Mouse (Mus musculus) intestine, embryonic 16.5 days (tissue): ENCODE data around the gene Herc1. TPM values are rescaled to one million over a fixed set of nuclear protein-coding genes. Genes with fewer than 3 reads are reported as not detected.
A peak's percentile ranks its signal among the peaks of the same experiment; 100 is the strongest.

Source experiments
- ATAC-seq: fragments of 200-750 bp; cut with Nextera tagmentation; 2 replicates; pipeline ENCODE4 v1.8.0; 2017; ENCODE audit warnings: moderate TSS enrichment, moderate library complexity
- H3K27ac ChIP-seq: fragments of 300-500 bp; sonication (generic); 2 replicates; pipeline ENCODE4 v1.5.1; 2014; ENCODE audit warnings: mild to moderate bottlenecking, low read length
- H3K27me3 ChIP-seq: fragments of 300-500 bp; sonication (generic); replicated peaks from 2 replicates; pipeline ENCODE4 v1.6.1; 2014; ENCODE audit warnings: low read length, control low read depth, mixed read lengths; ENCODE audit not compliant: control insufficient read depth, insufficient read depth
- H3K36me3 ChIP-seq: fragments of 300-500 bp; sonication (generic); 2 replicates; pipeline ENCODE4 v1.6.1; 2014; ENCODE audit warnings: low read length, control low read depth; ENCODE audit not compliant: control insufficient read depth, insufficient read depth
- H3K4me1 ChIP-seq: fragments of 300-500 bp; sonication (generic); 2 replicates; pipeline ENCODE4 v1.6.1; 2014; ENCODE audit warnings: low read length, control low read depth, mixed read lengths; ENCODE audit not compliant: control insufficient read depth, insufficient read depth
- H3K4me2 ChIP-seq: fragments of 300-500 bp; sonication (generic); 2 replicates; pipeline ENCODE4 v1.6.1; 2014; ENCODE audit warnings: low read depth, low read length, control low read depth
- H3K4me3 ChIP-seq: fragments of 300-500 bp; sonication (generic); 2 replicates; pipeline ENCODE4 v1.5.1; 2014; ENCODE audit warnings: mild to moderate bottlenecking, low read length
- H3K9ac ChIP-seq: fragments of 300-500 bp; sonication (generic); 2 replicates; pipeline ENCODE4 v1.6.1; 2014; ENCODE audit warnings: low read depth, low read length
- H3K9me3 ChIP-seq: fragments of 300-500 bp; sonication (generic); 2 replicates; pipeline ENCODE4 v1.6.1; 2016; ENCODE audit warnings: low read length, control low read depth; ENCODE audit not compliant: control insufficient read depth
- WGBS: fragments of 180-500 bp; shearing (Covaris S2); extraction: QIAGEN DNeasy Blood & Tissue Kit; methylation state at CpG from one replicate; pipeline ENCODE4 v1.1.7; 2014; 5-methylcytosine and 5-hydroxymethylcytosine counted together
- polyA plus RNA-seq: library from polyadenylated mRNA; unstranded; fragments of >200 nt; fragmentation: Nextera tagmentation; extraction: Ambion mirVana; gene quantifications from 2 replicates; pipeline ENCODE4 v1.2.1, GENCODE M21; 2015

Herc1 gene
- polyA plus RNA-seq, 1 experiment from 2014 or later: 13.8 TPM

DNA sequence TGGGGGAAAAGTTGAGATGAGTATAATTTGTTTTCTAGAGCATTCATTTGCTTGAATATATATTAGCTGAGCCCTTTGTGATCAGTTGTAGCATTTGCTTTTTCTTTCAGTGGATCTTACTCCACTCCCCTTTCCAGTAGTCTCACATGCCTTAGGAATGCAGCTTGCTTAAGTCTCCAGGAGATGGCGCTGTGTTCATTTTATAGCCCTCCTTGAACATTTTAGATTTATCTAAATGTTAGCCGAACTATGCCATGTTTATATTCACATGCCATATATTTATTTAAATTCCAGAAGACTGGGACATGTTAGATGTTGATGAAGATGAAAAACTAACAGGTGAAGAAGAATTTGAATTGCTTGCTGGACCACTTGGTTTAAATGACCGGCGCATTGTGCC, 114.8 kb downstream of the Herc1 start:
- H3K4me3 ChIP-seq: no peak overlapping the region
- H3K27me3 ChIP-seq: no peaks in the 10 kb centered on the region
- no peak overlapping the region for H3K27ac ChIP-seq
- 55% methylated on average over 4 of the region's 4 CpGs for WGBS
- 0 out of 2 replicates have a peak, but pooled peaks cover 6% of the 10 kb centered on the region for H3K36me3 ChIP-seq
- no peak overlapping the region for H3K4me2 ChIP-seq
- no peak overlapping the region for H3K9ac ChIP-seq
- no peaks in the 10 kb centered on the region for H3K9me3 ChIP-seq
- no peaks in the 10 kb centered on the region for H3K4me1 ChIP-seq
- ATAC-seq: no peak

DNA sequence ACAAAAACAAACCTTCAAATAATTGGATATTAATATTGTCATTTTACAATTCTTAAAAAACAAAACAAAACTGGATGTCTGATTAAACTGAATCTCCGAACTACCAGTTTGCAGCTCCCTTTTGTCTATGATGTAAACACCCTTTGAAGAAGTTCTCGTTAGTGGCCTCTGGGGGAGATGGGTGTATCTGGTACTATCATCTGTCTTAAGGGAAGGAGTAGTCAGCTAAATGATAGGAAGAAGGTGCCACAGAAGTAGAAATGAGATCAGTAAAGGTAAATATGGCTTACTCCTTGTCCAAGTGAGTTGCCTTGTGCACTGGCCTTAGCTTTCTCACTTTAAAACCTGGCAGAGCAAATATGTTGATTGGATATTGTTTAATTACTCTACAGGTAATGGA, 127.5 kb downstream of the Herc1 start:
- no peak overlapping the region for H3K4me2 ChIP-seq
- no peaks in the 10 kb centered on the region for H3K9me3 ChIP-seq
- H3K27ac ChIP-seq: no peak overlapping the region
- H3K36me3 ChIP-seq: peaks cover 7% of the 10 kb centered on the region; the same call in 1 of the 2 replicates
- no peak overlapping the region for H3K4me3 ChIP-seq
- no peak overlapping the region for H3K9ac ChIP-seq
- no peak for ATAC-seq
- WGBS: 77% methylated on average over 2 of the region's 2 CpGs
- H3K4me1 ChIP-seq: no peaks in the 10 kb centered on the region
- no peaks in the 10 kb centered on the region for H3K27me3 ChIP-seq

DNA sequence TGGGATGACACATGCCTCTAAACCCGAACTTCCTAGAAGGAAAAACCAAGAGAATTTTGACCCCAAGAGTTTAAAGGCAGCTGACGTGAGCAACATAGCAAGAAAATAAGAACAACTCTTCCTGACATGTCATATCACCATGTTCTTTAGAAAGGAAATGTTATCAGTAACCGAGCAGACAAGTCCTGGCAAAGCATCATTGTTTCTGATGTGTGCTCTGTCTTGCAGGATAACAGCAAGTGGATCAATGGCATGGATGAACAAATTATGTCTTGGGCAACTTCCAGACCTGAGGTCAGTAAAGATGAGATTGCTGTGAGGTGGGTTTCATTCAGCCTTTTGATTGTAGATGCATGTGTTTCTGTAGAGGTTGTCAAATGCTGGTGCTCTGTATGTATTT, 133.2 kb downstream of the Herc1 start:
- H3K4me3 ChIP-seq: no peak overlapping the region

DNA sequence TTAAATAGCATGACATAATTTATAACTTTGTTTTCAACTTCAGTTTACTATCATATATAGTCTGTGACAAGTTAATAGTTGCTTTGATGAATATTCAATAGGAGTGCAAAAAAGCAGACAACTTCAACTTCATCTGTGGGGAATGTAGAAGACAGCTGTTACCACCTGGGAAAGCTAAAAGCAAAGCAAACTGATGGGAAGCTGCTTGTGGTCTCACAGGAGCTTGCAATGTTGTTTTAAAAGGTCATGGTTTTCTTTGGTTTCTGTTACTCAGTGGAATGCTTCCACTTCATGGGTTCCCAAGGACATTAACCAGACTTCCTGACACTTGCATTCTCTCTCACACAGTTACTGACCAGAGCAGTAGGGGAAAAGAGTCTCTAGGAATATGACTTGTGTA, 138.5 kb downstream of the Herc1 start:
- H3K36me3 ChIP-seq: peaks cover 17% of the 10 kb centered on the region

More for the DNA sequence above, 133.2 kb downstream of the Herc1 start:
- ATAC-seq: no peak
- no peak overlapping the region for H3K27ac ChIP-seq
- H3K27me3 ChIP-seq: no peaks in the 10 kb centered on the region
- H3K9me3 ChIP-seq: no peaks in the 10 kb centered on the region
- H3K9ac ChIP-seq: no peak overlapping the region
- peaks cover 16% of the 10 kb centered on the region; the same call in 1 of the 2 replicates for H3K36me3 ChIP-seq
- no peaks in the 10 kb centered on the region for H3K4me1 ChIP-seq
- no peak overlapping the region for H3K4me2 ChIP-seq
- WGBS: 90% methylated on average over 3 of the region's 3 CpGs

DNA sequence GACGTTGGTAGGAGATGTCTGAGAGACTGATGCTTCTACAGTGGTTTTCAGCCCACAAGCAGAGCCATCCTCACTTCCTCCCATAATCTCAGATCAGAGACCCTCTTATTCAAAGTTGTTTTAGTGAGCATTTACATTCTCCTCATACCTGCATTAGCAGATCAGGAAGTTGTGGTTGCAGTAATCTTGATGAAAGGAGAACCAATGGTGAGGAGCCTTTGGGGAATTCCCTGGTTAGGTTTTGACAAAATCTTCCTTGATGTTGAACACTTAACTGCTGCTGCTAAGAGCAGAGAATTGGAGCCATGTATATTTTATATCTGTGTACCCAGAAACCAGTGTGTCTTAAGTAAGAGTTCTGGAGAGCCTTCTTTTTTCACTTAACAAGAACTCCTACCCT, 142.1 kb downstream of the Herc1 start:
- ATAC-seq: no peak
- no peaks in the 10 kb centered on the region for H3K4me1 ChIP-seq
- no peaks in the 10 kb centered on the region for H3K27me3 ChIP-seq
- WGBS: 94% methylated on average over 1 of the region's 1 CpGs
- no peak overlapping the region for H3K4me3 ChIP-seq
- H3K27ac ChIP-seq: no peak overlapping the region
- H3K4me2 ChIP-seq: no peak overlapping the region
- no peak overlapping the region for H3K9ac ChIP-seq
- H3K9me3 ChIP-seq: no peaks in the 10 kb centered on the region
- H3K36me3 ChIP-seq: peaks cover 12% of the 10 kb centered on the region

More for the DNA sequence above, 138.5 kb downstream of the Herc1 start:
- Histone ChIP-seq H3K27ac (no peak overlapping the region), H3K9ac (no peak overlapping the region), H3K4me1 (no peaks in the 10 kb centered on the region), H3K27me3 (no peaks in the 10 kb centered on the region), H3K4me2 (no peak overlapping the region), H3K9me3 (no peaks in the 10 kb centered on the region), H3K4me3 (no peak overlapping the region)
- no peak for ATAC-seq

DNA sequence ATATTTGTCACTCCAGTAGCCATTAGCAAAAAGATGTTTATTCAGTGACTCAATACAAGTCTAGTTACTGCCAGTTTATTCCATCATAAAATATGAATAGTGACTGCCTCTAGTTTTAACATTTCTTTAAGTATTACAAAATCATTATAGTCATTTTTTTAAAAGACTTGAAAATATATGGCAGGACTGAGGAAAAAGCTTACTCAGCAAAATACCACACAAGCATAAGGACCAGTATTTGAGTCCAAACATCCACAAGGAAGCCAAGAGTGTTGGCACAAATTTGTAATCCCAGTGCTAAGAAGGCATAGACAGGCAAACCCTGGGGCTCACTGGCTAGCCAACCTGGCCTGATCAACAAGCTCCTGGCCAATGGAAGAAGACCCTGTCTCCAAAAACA, 143.7 kb downstream of the Herc1 start:
- no peaks in the 10 kb centered on the region for H3K27me3 ChIP-seq
- H3K4me2 ChIP-seq: no peak overlapping the region
- H3K4me1 ChIP-seq: no peaks in the 10 kb centered on the region
- no peak overlapping the region for H3K27ac ChIP-seq
- no peaks in the 10 kb centered on the region for H3K9me3 ChIP-seq
- no peak for ATAC-seq
- no peak overlapping the region for H3K4me3 ChIP-seq
- peaks cover 10% of the 10 kb centered on the region for H3K36me3 ChIP-seq
- H3K9ac ChIP-seq: no peak overlapping the region

DNA sequence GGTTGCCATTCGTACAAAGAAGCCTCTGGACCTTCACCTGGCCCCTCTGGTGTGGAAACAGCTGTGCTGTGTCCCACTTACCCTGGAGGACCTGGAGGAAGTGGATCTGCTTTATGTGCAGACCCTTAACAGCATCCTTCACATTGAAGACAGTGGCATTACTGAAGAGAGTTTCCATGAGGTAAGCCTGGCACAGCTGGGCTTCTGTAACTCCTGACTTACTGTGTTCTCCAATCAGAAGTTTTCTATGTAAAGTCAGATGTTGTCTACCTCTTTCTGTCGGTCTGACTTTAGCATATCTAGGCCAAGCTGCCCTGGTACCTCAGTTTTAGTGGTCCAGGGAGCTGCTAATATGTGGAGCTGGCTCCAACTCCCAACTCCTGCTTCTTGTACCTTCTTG, 151.0 kb downstream of the Herc1 start:
- Histone ChIP-seq H3K9ac (no peak overlapping the region), H3K4me2 (no peak overlapping the region), H3K4me3 (no peak overlapping the region), H3K9me3 (no peaks in the 10 kb centered on the region), H3K4me1 (no peaks in the 10 kb centered on the region), H3K27me3 (no peaks in the 10 kb centered on the region), H3K27ac (no peak overlapping the region), H3K36me3 (peaks cover 4% of the 10 kb centered on the region)
- 71% methylated on average over 2 of the region's 2 CpGs for WGBS
- no peak for ATAC-seq

DNA sequence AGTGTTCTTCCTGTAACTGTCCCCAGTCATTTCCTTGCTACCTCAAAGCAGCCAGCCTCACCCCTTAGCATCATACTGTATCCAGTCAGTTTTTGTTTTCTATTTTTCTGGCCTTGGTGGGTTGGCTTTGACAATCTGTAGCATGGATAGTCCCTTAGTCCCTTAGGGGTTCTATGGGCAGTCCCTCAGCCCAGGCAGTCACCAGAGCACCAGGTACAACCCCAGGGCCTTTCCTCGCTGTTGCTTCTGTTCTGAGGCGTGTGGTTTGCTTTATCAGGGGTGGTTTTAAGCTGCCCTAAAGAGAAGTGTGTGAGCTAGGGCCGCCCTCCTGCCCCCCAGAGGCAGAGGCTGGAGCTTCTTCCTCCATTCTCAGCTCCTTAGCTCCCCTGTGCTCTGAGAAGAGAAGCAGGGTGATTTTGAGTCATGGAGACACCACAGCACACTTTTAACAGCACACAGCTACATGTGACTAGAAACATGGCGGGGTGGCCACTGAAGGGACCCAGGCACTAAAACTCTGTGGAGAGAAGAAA, 153.7 kb downstream of the Herc1 start:
- H3K9me3 ChIP-seq: no peaks in the 10 kb centered on the region
- WGBS: 81% methylated on average over 4 of the region's 4 CpGs
- H3K36me3 ChIP-seq: peaks cover 4% of the 10 kb centered on the region
- no peak overlapping the region for H3K4me2 ChIP-seq
- no peak overlapping the region for H3K27ac ChIP-seq
- no peak overlapping the region for H3K4me3 ChIP-seq
- no peaks in the 10 kb centered on the region for H3K4me1 ChIP-seq
- no peak overlapping the region for H3K9ac ChIP-seq
- H3K27me3 ChIP-seq: no peaks in the 10 kb centered on the region
- peak; percentile 43; the same call in 1 of the 2 replicates for ATAC-seq

DNA sequence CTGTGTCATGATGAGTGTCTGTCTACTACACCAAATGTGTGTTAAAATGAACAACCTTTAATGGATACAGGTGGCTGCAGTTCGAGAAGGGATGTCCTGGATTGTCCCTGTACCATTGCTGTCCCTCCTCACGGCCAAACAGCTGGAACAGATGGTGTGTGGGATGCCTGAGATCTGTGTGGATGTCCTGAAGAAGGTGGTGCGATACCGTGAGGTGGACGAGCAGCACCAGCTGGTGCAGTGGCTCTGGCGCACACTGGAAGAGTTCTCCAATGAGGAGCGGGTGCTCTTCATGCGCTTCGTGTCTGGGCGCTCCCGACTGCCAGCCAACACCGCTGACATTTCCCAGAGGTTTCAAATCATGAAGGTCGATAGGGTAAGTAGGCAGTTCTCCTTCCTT, 154.3 kb downstream of the Herc1 start:
- H3K9ac ChIP-seq: no peak overlapping the region
- H3K4me3 ChIP-seq: no peak overlapping the region
- H3K27me3 ChIP-seq: no peaks in the 10 kb centered on the region
- 88% methylated on average over 13 of the region's 13 CpGs for WGBS
- H3K36me3 ChIP-seq: peaks cover 5% of the 10 kb centered on the region
- no peaks in the 10 kb centered on the region for H3K9me3 ChIP-seq
- H3K4me1 ChIP-seq: no peaks in the 10 kb centered on the region
- H3K4me2 ChIP-seq: no peak overlapping the region
- H3K27ac ChIP-seq: no peak overlapping the region
- no peak for ATAC-seq
